Mouse (Mus musculus): Measurements from ENCODE around the gene Ralbp1. TPM values are rescaled to one million over a fixed set of nuclear protein-coding genes. Genes with fewer than 3 reads are reported as not detected.

The Ralbp1 gene
- polyA plus RNA-seq, 1 experiment from 2014 or later, result 52.1 TPM

DNA sequence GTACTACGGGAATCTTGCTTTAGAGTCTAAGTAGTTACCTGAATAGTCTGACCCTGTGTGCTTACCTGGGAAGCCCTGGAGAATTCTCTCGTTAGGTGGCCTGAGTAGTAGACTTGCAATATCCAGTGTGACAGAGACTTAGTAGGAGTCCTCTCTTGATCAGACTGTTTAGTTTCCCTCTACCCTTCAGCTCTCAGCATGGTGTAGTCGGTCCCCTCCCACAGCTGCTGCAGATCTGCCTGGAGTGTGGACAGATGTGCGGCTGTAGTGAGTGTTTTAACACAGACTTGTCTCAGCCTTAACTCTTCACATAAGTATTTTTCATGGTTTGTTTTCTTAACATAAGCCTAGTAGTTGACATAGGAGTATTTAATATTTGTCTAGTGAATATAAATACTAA lies 83.6 kb downstream of the Ralbp1 start:
- 70% methylated on average over 4 of the region's 4 CpGs for WGBS
- H3K4me3 ChIP-seq, result no peak overlapping the region
- H3K27me3 ChIP-seq (ENCODE audit: insufficient read depth, poor library complexity, severe bottlenecking), result no peaks in the 10 kb centered on the region
- DNase-seq (ENCODE audit: low spot score), result no peak
- peaks cover 20% of the 10 kb centered on the region for H3K36me3 ChIP-seq
- no peak overlapping the region for H3K27ac ChIP-seq
- H3K4me1 ChIP-seq, result peaks cover 15% of the 10 kb centered on the region
- no peaks in the 10 kb centered on the region for H3K9me3 ChIP-seq

DNA sequence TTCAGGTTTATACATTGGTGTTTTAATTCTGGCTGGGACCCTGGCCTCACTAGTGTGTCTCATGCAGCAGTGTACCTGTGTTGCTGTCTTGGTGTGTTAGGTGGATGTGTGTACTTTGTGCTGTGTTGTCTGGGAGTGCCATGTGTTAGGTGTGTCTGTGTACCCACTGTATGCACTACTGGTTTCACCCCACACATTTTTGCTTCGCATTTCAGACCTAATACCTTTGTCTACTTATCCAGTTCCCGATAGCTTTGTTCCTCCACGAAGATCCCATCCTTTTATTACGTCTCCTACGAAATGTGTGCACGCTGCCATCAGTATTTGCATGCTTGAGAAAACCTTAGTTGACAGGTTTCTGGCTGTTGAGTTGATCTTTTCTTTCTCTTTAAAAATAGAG lies 85.1 kb downstream of the Ralbp1 start:
- Histone ChIP-seq H3K27ac (no peak overlapping the region), H3K4me3 (no peak overlapping the region), H3K4me1 (peaks cover 15% of the 10 kb centered on the region), H3K36me3 (peaks cover 16% of the 10 kb centered on the region), H3K9me3 (no peaks in the 10 kb centered on the region), H3K27me3 (ENCODE audit: insufficient read depth, poor library complexity, severe bottlenecking) (no peaks in the 10 kb centered on the region)
- 96% methylated on average over 6 of the region's 6 CpGs for WGBS
- no peak for DNase-seq (ENCODE audit: low spot score)

DNA sequence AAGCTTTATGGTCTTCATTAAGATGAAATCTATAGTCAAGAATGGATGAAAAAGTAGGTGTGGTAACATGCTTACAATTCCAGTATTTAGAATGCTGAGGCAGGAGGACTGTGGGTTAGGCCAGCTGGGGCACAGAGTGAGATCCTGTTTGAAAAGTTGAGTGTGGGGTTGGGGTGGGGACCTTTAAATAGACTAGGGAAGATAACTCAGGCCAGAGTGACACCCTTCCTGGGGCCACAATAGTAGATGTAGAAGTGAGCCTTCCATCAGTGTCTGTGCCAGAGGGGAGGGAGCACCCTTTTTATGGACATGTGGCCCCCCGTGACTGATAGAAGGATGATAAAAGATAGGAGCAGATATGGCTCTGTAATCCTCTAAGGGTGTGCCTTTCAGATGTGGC lies 86.2 kb downstream of the Ralbp1 start:
- Histone ChIP-seq H3K9me3 (no peaks in the 10 kb centered on the region), H3K36me3 (peaks cover 16% of the 10 kb centered on the region; the same call in 1 of the 2 replicates), H3K4me3 (no peak overlapping the region), H3K4me1 (peaks cover 18% of the 10 kb centered on the region), H3K27ac (no peak overlapping the region), H3K27me3 (ENCODE audit: insufficient read depth, poor library complexity, severe bottlenecking) (no peaks in the 10 kb centered on the region)
- WGBS, result 69% methylated on average over 1 of the region's 1 CpGs
- no peak for DNase-seq (ENCODE audit: low spot score)

DNA sequence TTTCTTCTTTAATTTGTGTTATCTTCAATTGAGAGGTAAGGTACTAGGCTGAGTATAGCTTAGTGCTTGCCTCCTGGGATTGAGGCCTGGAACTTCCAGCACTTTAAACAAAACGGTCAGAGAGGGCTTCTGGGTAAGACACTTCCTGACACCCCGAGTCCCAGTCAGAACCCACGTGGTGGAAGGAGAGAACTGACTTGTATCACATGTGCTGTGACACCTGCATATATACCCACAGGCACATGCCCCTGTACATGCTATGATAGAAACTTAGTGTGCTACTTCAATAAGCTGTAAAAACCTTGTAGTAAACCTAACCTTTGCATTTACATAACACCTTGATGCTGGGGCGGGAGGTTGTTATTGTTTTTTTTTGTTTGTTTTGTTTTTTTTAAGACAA lies 87.2 kb downstream of the Ralbp1 start:
- no peaks in the 10 kb centered on the region for H3K27me3 ChIP-seq (ENCODE audit: insufficient read depth, poor library complexity, severe bottlenecking)

More for the DNA sequence above, 87.2 kb downstream of the Ralbp1 start:
- no peaks in the 10 kb centered on the region for H3K9me3 ChIP-seq
- WGBS, result 63% methylated on average over 4 of the region's 4 CpGs
- no peak overlapping the region for H3K27ac ChIP-seq
- no peak overlapping the region for H3K4me3 ChIP-seq
- H3K4me1 ChIP-seq, result peaks cover 21% of the 10 kb centered on the region
- DNase-seq (ENCODE audit: low spot score), result no peak
- H3K36me3 ChIP-seq, result peaks cover 12% of the 10 kb centered on the region; the same call in 1 of the 2 replicates

Other genes with a start within 250 kb of the Ralbp1 start
- gene Txndc2, start 243.6 kb downstream of the Ralbp1 start, polyA plus RNA-seq (2016; fragmentation: Nextera tagmentation; extraction: Ambion mirVana), result 0.12 TPM in 1 of 2 replicates, not detected in the other
- 35.7 and 42.2 TPM in 2 replicates for gene Rab31, start 113.0 kb downstream of the Ralbp1 start, polyA plus RNA-seq (2016; fragmentation: Nextera tagmentation; extraction: Ambion mirVana)
- gene Ppp4r1, start 103.2 kb downstream of the Ralbp1 start, polyA plus RNA-seq (2016; fragmentation: Nextera tagmentation; extraction: Ambion mirVana), result 42.9 and 43.2 TPM in 2 replicates
- 74.4 and 79.4 TPM in 2 replicates for gene Twsg1, start 65.4 kb upstream of the Ralbp1 start, polyA plus RNA-seq (2016; fragmentation: Nextera tagmentation; extraction: Ambion mirVana)
- gene Ankrd12, start 191.3 kb upstream of the Ralbp1 start, polyA plus RNA-seq (2016; fragmentation: Nextera tagmentation; extraction: Ambion mirVana), result 11.3 and 15.0 TPM in 2 replicates
- 463 and 533 TPM in 2 replicates for gene Ndufv2, start 215.8 kb upstream of the Ralbp1 start, polyA plus RNA-seq (2016; fragmentation: Nextera tagmentation; extraction: Ambion mirVana)
- gene Washc1, start 225.7 kb upstream of the Ralbp1 start, polyA plus RNA-seq (2016; fragmentation: Nextera tagmentation; extraction: Ambion mirVana), result 32.6 and 36.6 TPM in 2 replicates
- 22.0 and 24.1 TPM in 2 replicates for gene Ddx11, start 237.7 kb upstream of the Ralbp1 start, polyA plus RNA-seq (2016; fragmentation: Nextera tagmentation; extraction: Ambion mirVana)